Mouse (Mus musculus) cortical plate, adult 2 months (tissue): ENCODE measurements around the gene Capn7.

Source experiments
- CTCF ChIP-seq: fragments of 200-500 bp; IDR thresholded peaks from 2 replicates; pipeline ENCODE4 v1.5.1; 2011; ENCODE audit warnings: mild to moderate bottlenecking, control low read depth, low read length; ENCODE audit not compliant: insufficient read depth; ENCODE audit errors: extremely low read depth
- POLR2A ChIP-seq: fragments of 200-500 bp; IDR thresholded peaks from 2 replicates; pipeline ENCODE4 v1.6.1; 2011; ENCODE audit warnings: mild to moderate bottlenecking, low read length, control low read depth; ENCODE audit not compliant: insufficient read depth; ENCODE audit errors: extremely low read depth

- TF ChIP-seq CTCF, result no peak
- no peak for TF ChIP-seq POLR2A
Measured at GRCm38 (mm10) chr14:31317754-31318153, 18.7 kb upstream of the Capn7 start.
